Comparison of ENCODE assay signal across 8 mouse cellular contexts in genomic region chr4:136907033-136907432, GRCm38 (mm10). TPM values are rescaled to one million over a fixed set of nuclear protein-coding genes. Genes with fewer than 3 reads are reported as not detected.
A peak's percentile ranks its signal among the peaks of the same experiment; 100 is the strongest.
DNase-seq lines count a peak whose midpoint lies in the region; ATAC-seq lines count a peak whose summit lies in the region.

No protein-coding gene starts in this region.

- ATAC-seq in hematopoietic stem cell, adult 5-6 weeks (replicated peaks in 1 of 2; ENCODE audit: insufficient read depth in 1 of 2, low FRiP score in 2 of 2, low TSS enrichment in 1 of 2, low read depth in 1 of 2, poor library complexity in 2 of 2, severe bottlenecking in 2 of 2) = peak; percentile 70 to 78

- DNase-seq in gastrocnemius, adult 18-20 months (ENCODE audit: low spot score) = peak; percentile 26
- DNase-seq in gastrocnemius, postnatal 25 days = no peak
- DNase-seq in urinary bladder, postnatal 25 days (ENCODE audit: low spot score) = peak; percentile 53
- no peak for DNase-seq in urinary bladder, adult 2 months (ENCODE audit: low spot score)
- peak; percentile 73 for DNase-seq in lung, postnatal 14 days
- no peak for DNase-seq in layer of hippocampus, postnatal 14 days (ENCODE audit: low spot score in 2 of 2)
- no peak for DNase-seq in cerebellum, postnatal 4 days (ENCODE audit: low spot score in 2 of 2)

RNA-seq across cellular contexts. Expression of gene C1qa, which starts 8.4 kb away (rescaled TPM):
- total RNA-seq in gastrocnemius, adult 18-20 months (2021) = 10 to 100 TPM in 1 of 2 experiments, 1 to 10 TPM in 1; 8.7 to 15.2 TPM
- 10 to 100 TPM; 11.6 to 15.5 TPM for total RNA-seq in gastrocnemius, postnatal 25 days (2021)
- 129 and 140 TPM in 2 replicates for polyA plus RNA-seq in urinary bladder, adult 2 months (2012; rRNA removed)
- 1.1 TPM in 1 of 2 replicates, not detected in the other for total RNA-seq in hematopoietic stem cell, adult 5-6 weeks (2017)
- total RNA-seq in layer of hippocampus, postnatal 14 days (2021) = 10 to 100 TPM; 42.0 TPM

RNA-seq across cellular contexts. Expression of gene C1qc, which starts 14.2 kb away (rescaled TPM):
- 10 to 100 TPM in 1 of 2 experiments, 1 to 10 TPM in 1; 7.9 to 15.8 TPM for total RNA-seq in gastrocnemius, adult 18-20 months (2021)
- total RNA-seq in gastrocnemius, postnatal 25 days (2021) = 10 to 100 TPM; 10.9 to 13.3 TPM
- 115 and 117 TPM in 2 replicates for polyA plus RNA-seq in urinary bladder, adult 2 months (2012; rRNA removed)
- 1.3 and 1.4 TPM in 2 replicates for total RNA-seq in hematopoietic stem cell, adult 5-6 weeks (2017)
- 10 to 100 TPM; 42.6 to 43.2 TPM for total RNA-seq in layer of hippocampus, postnatal 14 days (2021)

RNA-seq across cellular contexts. Expression of gene C1qb, which starts 21.0 kb away (rescaled TPM):
- 10 to 100 TPM in 1 of 2 experiments, 1 to 10 TPM in 1; 8.5 to 13.1 TPM for total RNA-seq in gastrocnemius, adult 18-20 months (2021)
- 10 to 100 TPM; 13.4 to 16.5 TPM for total RNA-seq in gastrocnemius, postnatal 25 days (2021)
- 160 and 175 TPM in 2 replicates for polyA plus RNA-seq in urinary bladder, adult 2 months (2012; rRNA removed)
- 0.25 and 0.31 TPM in 2 replicates for total RNA-seq in hematopoietic stem cell, adult 5-6 weeks (2017)
- 10 to 100 TPM; 40.7 to 47.6 TPM for total RNA-seq in layer of hippocampus, postnatal 14 days (2021)

RNA-seq across cellular contexts. Expression of gene Epha8, which starts 49.6 kb away (rescaled TPM):
- not detected for total RNA-seq in gastrocnemius, adult 18-20 months (2021)
- total RNA-seq in gastrocnemius, postnatal 25 days (2021) = not detected
- 0.03 and 0.07 TPM in 2 replicates for polyA plus RNA-seq in urinary bladder, adult 2 months (2012; rRNA removed)
- not detected in 2 replicates for total RNA-seq in hematopoietic stem cell, adult 5-6 weeks (2017)
- 1 to 10 TPM; 5.7 to 7.5 TPM for total RNA-seq in layer of hippocampus, postnatal 14 days (2021)

Comparison
In these comparisons a context has a peak if more than half of its experiments do, and no peak if none do; other contexts are left out.
1. DNase-seq: peak in gastrocnemius, adult 18-20 months (single experiment), urinary bladder, postnatal 25 days (single experiment) and lung, postnatal 14 days (single experiment); none in gastrocnemius, postnatal 25 days (single experiment), urinary bladder, adult 2 months (single experiment), layer of hippocampus, postnatal 14 days (0 of 2) and cerebellum, postnatal 4 days (0 of 2).